Mouse (Mus musculus) liver, embryonic 15.5 days (tissue): ENCODE results near the gene Lbhd2. TPM values are rescaled to one million over a fixed set of nuclear protein-coding genes. Genes with fewer than 3 reads are reported as not detected.

Experiments
- ATAC-seq: fragments of 200-750 bp; cut with Nextera tagmentation; 2 replicates; pipeline ENCODE4 v1.8.0; 2017; ENCODE audit warnings: moderate number of reproducible peaks, mild to moderate bottlenecking, moderate library complexity; ENCODE audit not compliant: insufficient read depth
- H3K27ac ChIP-seq: fragments of 300-500 bp; sonication (generic); replicated peaks from 2 replicates; pipeline ENCODE4 v1.5.1; 2015; ENCODE audit warnings: mild to moderate bottlenecking, inconsistent platforms
- H3K27me3 ChIP-seq: fragments of 300-500 bp; sonication (generic); 2 replicates; pipeline ENCODE4 v1.6.1; 2015; ENCODE audit warnings: mild to moderate bottlenecking, inconsistent platforms
- H3K36me3 ChIP-seq: fragments of 300-500 bp; sonication (generic); replicated peaks from 2 replicates; pipeline ENCODE4 v1.6.1; 2015; ENCODE audit warnings: moderate library complexity, mild to moderate bottlenecking, inconsistent platforms
- H3K4me1 ChIP-seq: fragments of 300-500 bp; sonication (generic); replicated peaks from 2 replicates; pipeline ENCODE4 v1.6.1; 2015; ENCODE audit warnings: inconsistent platforms
- H3K4me2 ChIP-seq: fragments of 300-500 bp; sonication (generic); 2 replicates; pipeline ENCODE4 v1.6.1; 2015; ENCODE audit warnings: moderate library complexity, mild to moderate bottlenecking, inconsistent platforms
- H3K4me3 ChIP-seq: fragments of 300-500 bp; sonication (generic); replicated peaks from 2 replicates; pipeline ENCODE4 v1.5.1; 2015; ENCODE audit warnings: mild to moderate bottlenecking, inconsistent platforms
- H3K9ac ChIP-seq: fragments of 300-500 bp; sonication (generic); 2 replicates; pipeline ENCODE4 v1.6.1; 2015; ENCODE audit warnings: moderate library complexity, mild to moderate bottlenecking, inconsistent platforms
- H3K9me3 ChIP-seq: fragments of 300-500 bp; sonication (generic); replicated peaks from 2 replicates; pipeline ENCODE4 v1.6.1; 2016; ENCODE audit warnings: inconsistent platforms
- WGBS: fragments of 180-500 bp; shearing (Covaris S2); methylation state at CpG from one replicate; pipeline ENCODE4 v1.1.7; 2015; ENCODE audit warnings: mixed read lengths; ENCODE audit not compliant: insufficient replicate concordance; 5-methylcytosine and 5-hydroxymethylcytosine counted together
- polyA plus RNA-seq: library from polyadenylated mRNA; unstranded; fragments of >200 nt; fragmentation: Nextera tagmentation; extraction: Ambion mirVana; gene quantifications from 2 replicates; pipeline ENCODE4 v1.2.1, GENCODE M21; 2015

Lbhd2 gene
- polyA plus RNA-seq, 1 experiment from 2014 or later = not detected

GRCm38 (mm10) chr12:111404880-111405279 lies 1.7 kb upstream of the Lbhd2 start:
- H3K27me3 ChIP-seq = peaks cover 76% of the 10 kb centered on the region
- 53% methylated on average over 10 of the region's 10 CpGs for WGBS

GRCm38 (mm10) chr12:111409583-111409982 lies 3.0 kb downstream of the Lbhd2 start:
- Histone ChIP-seq H3K4me1 (peaks cover 19% of the 10 kb centered on the region), H3K4me3 (no peak overlapping the region), H3K27ac (no peak overlapping the region), H3K27me3 (peaks cover 74% of the 10 kb centered on the region), H3K9me3 (no peaks in the 10 kb centered on the region), H3K36me3 (no peaks in the 10 kb centered on the region), H3K4me2 (no peak overlapping the region), H3K9ac (no peak overlapping the region)
- ATAC-seq = no peak
- 30% methylated on average over 5 of the region's 5 CpGs for WGBS

More at GRCm38 (mm10) chr12:111404880-111405279, 1.7 kb upstream of the Lbhd2 start:
- Histone ChIP-seq H3K4me1 (0 out of 2 replicates have a peak, but pooled peaks cover 4% of the 10 kb centered on the region), H3K4me3 (no peak overlapping the region), H3K9me3 (no peaks in the 10 kb centered on the region), H3K9ac (no peak overlapping the region), H3K36me3 (no peaks in the 10 kb centered on the region), H3K27ac (no peak overlapping the region), H3K4me2 (no peak overlapping the region)
- ATAC-seq = no peak

- H3K4me1 ChIP-seq = peaks cover 22% of the 10 kb centered on the region
- H3K9ac ChIP-seq = no peak overlapping the region
- WGBS = 62% methylated on average over 8 of the region's 8 CpGs
- no peaks in the 10 kb centered on the region for H3K9me3 ChIP-seq
- no peak overlapping the region for H3K27ac ChIP-seq
- peaks cover 71% of the 10 kb centered on the region for H3K27me3 ChIP-seq
- H3K4me3 ChIP-seq = no peak overlapping the region
- H3K4me2 ChIP-seq = no peak overlapping the region
- ATAC-seq = no peak
- H3K36me3 ChIP-seq = no peaks in the 10 kb centered on the region
Observed at GRCm38 (mm10) chr12:111411631-111412355, 5.2 kb downstream of the Lbhd2 start.

- Histone ChIP-seq H3K4me1 (peaks cover 20% of the 10 kb centered on the region), H3K4me3 (no peak overlapping the region; the same call in 1 of the 2 replicates), H3K9me3 (no peaks in the 10 kb centered on the region), H3K27ac (0 out of 2 replicates have a peak overlapping the region, but pooled peaks have one; percentile 9), H3K27me3 (peaks cover 71% of the 10 kb centered on the region), H3K4me2 (peak overlapping the region; percentile 49), H3K36me3 (no peaks in the 10 kb centered on the region), H3K9ac (no peak overlapping the region)
- no peak for ATAC-seq
- 30% methylated on average over 12 of the region's 12 CpGs for WGBS
Observed at GRCm38 (mm10) chr12:111412581-111413284, 6.1 kb downstream of the Lbhd2 start.

- H3K36me3 ChIP-seq = no peaks in the 10 kb centered on the region
- H3K4me3 ChIP-seq = no peak overlapping the region; the same call in 1 of the 2 replicates
- H3K9ac ChIP-seq = no peak overlapping the region
- H3K4me2 ChIP-seq = peak overlapping the region; percentile 49
- peaks cover 20% of the 10 kb centered on the region for H3K4me1 ChIP-seq
- 0 out of 2 replicates have a peak overlapping the region, but pooled peaks have one; percentile 9 for H3K27ac ChIP-seq
- peaks cover 71% of the 10 kb centered on the region for H3K27me3 ChIP-seq
- under 1% methylated on average over 21 of the region's 21 CpGs for WGBS
- peak; percentile 45; the same call in 1 of the 2 replicates for ATAC-seq
- H3K9me3 ChIP-seq = no peaks in the 10 kb centered on the region
Observed at GRCm38 (mm10) chr12:111413300-111413699, 6.7 kb downstream of the Lbhd2 start.

- Histone ChIP-seq H3K36me3 (no peaks in the 10 kb centered on the region), H3K9me3 (no peaks in the 10 kb centered on the region), H3K4me2 (peak within 1 kb of the TSS; percentile 59), H3K4me1 (peaks cover 46% of the 10 kb centered on the region), H3K27me3 (peaks cover 82% of the 10 kb centered on the region), H3K27ac (peak within 1 kb of the TSS; percentile 73), H3K9ac (no peak within 1 kb of the TSS; the same call in 1 of the 2 replicates), H3K4me3 (peak within 1 kb of the TSS; percentile 46)
- WGBS = 5% methylated on average over 17 of the region's 17 CpGs
- ATAC-seq = peak; percentile 63
Observed at GRCm38 (mm10) chr12:111416921-111417779, 10.5 kb downstream of the Lbhd2 start, which contains the start of gene Exoc3l4. TSS of gene Exoc3l4 (plus strand) at chr12:111417017.

- 0 out of 2 replicates have a peak overlapping the region, but pooled peaks have one; percentile 14 for H3K27ac ChIP-seq
- no peak overlapping the region for H3K4me3 ChIP-seq
- H3K9ac ChIP-seq = no peak overlapping the region
- no peaks in the 10 kb centered on the region for H3K9me3 ChIP-seq
- H3K27me3 ChIP-seq = peaks cover 88% of the 10 kb centered on the region
- peaks cover 42% of the 10 kb centered on the region for H3K4me1 ChIP-seq
- ATAC-seq = no peak
- H3K36me3 ChIP-seq = 0 out of 2 replicates have a peak, but pooled peaks cover 4% of the 10 kb centered on the region
- 19% methylated on average over 5 of the region's 5 CpGs for WGBS
- peak overlapping the region; percentile 43 for H3K4me2 ChIP-seq
Observed at GRCm38 (mm10) chr12:111419918-111420317, 13.3 kb downstream of the Lbhd2 start.

- peak; percentile 13; the same call in 1 of the 2 replicates for ATAC-seq
- whole genome bisulfite sequencing = 18% methylated on average over 7 of the region's 7 CpGs
- Histone ChIP-seq H3K27me3 (peaks cover 97% of the 10 kb centered on the region), H3K9me3 (no peaks in the 10 kb centered on the region), H3K4me2 (peak overlapping the region; percentile 43), H3K27ac (peak overlapping the region; percentile 62), H3K9ac (no peak overlapping the region; the same call in 1 of the 2 replicates), H3K4me3 (peak overlapping the region; percentile 19; the same call in 1 of the 2 replicates), H3K36me3 (0 out of 2 replicates have a peak, but pooled peaks cover 4% of the 10 kb centered on the region), H3K4me1 (peaks cover 49% of the 10 kb centered on the region)
Observed at GRCm38 (mm10) chr12:111420946-111421709, 14.5 kb downstream of the Lbhd2 start.

GRCm38 (mm10) chr12:111422852-111423251 lies 16.2 kb downstream of the Lbhd2 start:
- no peak overlapping the region for H3K4me3 ChIP-seq
- no peak overlapping the region for H3K9ac ChIP-seq
- ATAC-seq = no peak
- H3K27me3 ChIP-seq = peaks cover 97% of the 10 kb centered on the region
- 0 out of 2 replicates have a peak, but pooled peaks cover 4% of the 10 kb centered on the region for H3K36me3 ChIP-seq
- WGBS = 49% methylated on average over 5 of the region's 5 CpGs
- H3K9me3 ChIP-seq = no peaks in the 10 kb centered on the region
- H3K27ac ChIP-seq = no peak overlapping the region
- no peak overlapping the region for H3K4me2 ChIP-seq
- peaks cover 51% of the 10 kb centered on the region for H3K4me1 ChIP-seq
